Mouse (Mus musculus) inflammation-experienced regulatory T-cells, adult 6 months (primary cell): ENCODE measurements around the gene Ints6l. TPM values are rescaled to one million over a fixed set of nuclear protein-coding genes. Genes with fewer than 3 reads are reported as not detected.

ENCODE experiments used
- ATAC-seq: one replicate; pipeline ENCODE4 v1.8.0; 2017
- polyA plus RNA-seq, 3 experiments: library from polyadenylated mRNA; unstranded; fragments of 100-300 nt; shearing (Covaris generic); gene quantifications; one replicate each; pipeline ENCODE4 v1.2.1; 2017

The Ints6l gene
- polyA plus RNA-seq, 3 experiments from 2014 or later: 18.8 to 30.9 (median 27.7) TPM

- peak; percentile 50 for ATAC-seq
These were observed 76.6 kb downstream of the Ints6l start for GRCm38 (mm10) chrX:56531266-56531665.

GRCm38 (mm10) chrX:56537162-56537561, 82.5 kb downstream of the Ints6l start:
- no peak for ATAC-seq

- ATAC-seq: no peak
These were observed 94.8 kb downstream of the Ints6l start, which contains the start of gene Gm648 for GRCm38 (mm10) chrX:56549506-56549905. TSS of gene Gm648 (minus strand) at chrX:56549606.

GRCm38 (mm10) chrX:56553584-56553983, 98.9 kb downstream of the Ints6l start:
- no peak for ATAC-seq

Other genes with a start within 250 kb of the Ints6l start
- not detected for gene Gm773, start 242.0 kb upstream of the Ints6l start, polyA plus RNA-seq
- gene Zfp449, start 108.5 kb upstream of the Ints6l start, polyA plus RNA-seq: 1 to 10 TPM in 2 of 3 experiments, under 1 TPM in 1; 0.75 to 1.8 (median 1.1) TPM
- 1 to 10 TPM; 3.1 to 4.4 (median 4.2) TPM for gene Smim10l2a, start 80.3 kb upstream of the Ints6l start, polyA plus RNA-seq
- gene Gm2174, start 6.9 kb upstream of the Ints6l start, polyA plus RNA-seq: 10 to 100 TPM in 1 of 3 experiments, 1 to 10 TPM in 1, not detected in 1; 6.0 to 14.8 TPM
- not detected for gene Gm10477, start 69.9 kb downstream of the Ints6l start, polyA plus RNA-seq
- not detected for gene Gm648, start 94.7 kb downstream of the Ints6l start, polyA plus RNA-seq
- 1 to 10 TPM; 5.7 to 7.3 (median 6.3) TPM for gene Mmgt1, start 143.2 kb downstream of the Ints6l start, polyA plus RNA-seq
- 10 to 100 TPM in 1 of 3 experiments, 1 to 10 TPM in 2; 6.2 to 12.3 (median 9.2) TPM for gene Slc9a6, start 154.9 kb downstream of the Ints6l start, polyA plus RNA-seq